Mouse (Mus musculus): ENCODE measurements at regions not wholly inside any gene's neighbourhood (a gene's known extent, or its start where the extent isn't known, plus 50 kb on each side); places are given as distances from the start of the nearest gene placed in this dataset.

GRCm38 (mm10) chr17:79768080-79768479, 53.2 kb upstream of the Cyp1b1 start:
- no peak for TF ChIP-seq CTCF (IDR thresholded peaks at IDR 0.05; ENCODE audit: control insufficient read depth, insufficient read depth, insufficient replicate concordance, low read depth, low read length)
- TF ChIP-seq POLR2A (IDR thresholded peaks at IDR 0.05; ENCODE audit: control insufficient read depth, low read depth, low read length) = no peak
